ENCODE assay signal across 7 mouse cellular contexts in the genomic region with DNA sequence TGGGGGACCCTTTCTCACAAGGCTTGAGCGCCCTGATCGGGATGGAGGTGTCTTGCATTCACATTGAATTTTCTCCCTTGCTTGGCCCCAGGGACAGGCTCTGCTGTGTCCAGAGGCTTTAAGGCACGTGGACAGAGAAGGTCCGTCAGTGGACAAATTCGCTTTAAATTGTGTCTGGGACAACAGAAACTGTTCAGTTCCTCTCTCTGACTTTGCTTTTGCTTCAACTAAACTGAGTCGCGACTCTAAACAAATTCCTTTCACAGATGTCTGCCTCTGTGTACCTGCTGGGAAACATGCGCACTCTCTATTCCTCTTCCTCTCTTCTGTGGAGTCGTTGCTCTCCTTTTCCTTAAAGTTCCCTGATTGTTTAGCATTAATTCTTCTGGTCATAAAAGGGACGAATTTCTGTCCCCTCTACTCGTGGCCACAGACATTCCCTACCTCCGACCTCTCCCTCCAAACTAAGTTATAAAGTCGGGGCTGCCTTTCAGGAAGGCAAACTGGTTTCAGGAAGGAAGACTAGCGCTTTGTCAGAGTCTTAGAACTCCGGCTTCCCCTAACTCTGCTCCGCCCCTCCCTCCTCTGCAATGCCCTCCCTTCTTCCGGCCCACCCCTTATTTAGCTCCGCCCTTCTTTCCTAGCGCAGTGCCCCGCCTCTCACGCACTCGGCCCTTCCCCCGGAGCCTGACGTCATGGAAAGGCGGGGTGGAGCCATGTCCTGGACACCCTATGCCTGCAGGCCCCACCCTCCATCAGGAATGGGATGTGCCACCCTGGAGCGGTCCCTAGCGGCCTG. TPM values are rescaled to one million over a fixed set of nuclear protein-coding genes. Genes with fewer than 3 reads are reported as not detected.
DNase-seq lines count a peak whose midpoint lies in the region; ATAC-seq and TF ChIP-seq lines count a peak whose summit lies in the region.

No protein-coding gene starts in this region.

- H3K4me3 ChIP-seq in embryonic facial prominence, embryonic 13.5 days, result peak overlapping the region; percentile 45
- peak overlapping the region; percentile 33 for H3K4me3 ChIP-seq in limb, embryonic 14.5 days (replicated peaks; ENCODE audit: low read length)
- peak overlapping the region; percentile 37 for H3K4me3 ChIP-seq in midbrain, postnatal 0 days (ENCODE audit: low read depth, low read length)

- ATAC-seq in embryonic facial prominence, embryonic 13.5 days (ENCODE audit: insufficient number of reproducible peaks, insufficient read depth, low FRiP score, low TSS enrichment, low read depth), result peak; percentile 95
- peak; percentile 98 for ATAC-seq in limb, embryonic 14.5 days (ENCODE audit: low FRiP score, low read depth)
- peak; percentile 96 for ATAC-seq in midbrain, postnatal 0 days (ENCODE audit: low FRiP score)

- peak overlapping the region; percentile 80 for H3K4me2 ChIP-seq in embryonic facial prominence, embryonic 13.5 days
- peak overlapping the region; percentile 71 for H3K4me2 ChIP-seq in limb, embryonic 14.5 days (replicated peaks; ENCODE audit: low read depth, low read length, severe bottlenecking)
- H3K4me2 ChIP-seq in midbrain, postnatal 0 days (ENCODE audit: low read depth, low read length, poor library complexity, severe bottlenecking), result peak overlapping the region; percentile 57

- no peaks in the 10 kb centered on the region for H3K9me3 ChIP-seq in embryonic facial prominence, embryonic 13.5 days
- no peaks in the 10 kb centered on the region for H3K9me3 ChIP-seq in limb, embryonic 14.5 days (ENCODE audit: control insufficient read depth, low read length)
- no peaks in the 10 kb centered on the region for H3K9me3 ChIP-seq in midbrain, postnatal 0 days (ENCODE audit: low read length)

- H3K27ac ChIP-seq in embryonic facial prominence, embryonic 13.5 days, result peak overlapping the region; percentile 94
- H3K27ac ChIP-seq in limb, embryonic 14.5 days (replicated peaks; ENCODE audit: low read depth, low read length), result peak overlapping the region; percentile 90
- peak overlapping the region; percentile 67 for H3K27ac ChIP-seq in midbrain, postnatal 0 days (ENCODE audit: low read depth, low read length)

- TF ChIP-seq CTCF in midbrain, postnatal 0 days (IDR thresholded peaks at IDR 0.05), result peak; percentile 78

- TF ChIP-seq POLR2A in limb, embryonic 14.5 days (IDR thresholded peaks at IDR 0.05; ENCODE audit: borderline replicate concordance, extremely low read depth, insufficient read depth, insufficient read length), result peak; percentile 49; the same call in 1 of the 2 replicates

- H3K9ac ChIP-seq in embryonic facial prominence, embryonic 13.5 days, result peak overlapping the region; percentile 76
- H3K9ac ChIP-seq in limb, embryonic 14.5 days (ENCODE audit: low read depth, low read length, severe bottlenecking), result peak overlapping the region; percentile 36
- no peak overlapping the region; the same call in 1 of the 2 replicates for H3K9ac ChIP-seq in midbrain, postnatal 0 days (replicated peaks; ENCODE audit: low read length, poor library complexity, severe bottlenecking)

- peaks cover 41% of the 10 kb centered on the region for H3K4me1 ChIP-seq in embryonic facial prominence, embryonic 13.5 days
- peaks cover 20% of the 10 kb centered on the region for H3K4me1 ChIP-seq in limb, embryonic 14.5 days (ENCODE audit: control insufficient read depth, insufficient read depth, low read length)
- 0 out of 2 replicates have a peak, but pooled peaks cover 6% of the 10 kb centered on the region for H3K4me1 ChIP-seq in midbrain, postnatal 0 days (ENCODE audit: insufficient read depth, low read length)

- 1% methylated on average over 27 of the region's 27 CpGs for WGBS in embryonic facial prominence, embryonic 13.5 days
- 2% methylated on average over 27 of the region's 27 CpGs for WGBS in limb, embryonic 14.5 days
- 2% methylated on average over 27 of the region's 27 CpGs for WGBS in midbrain, postnatal 0 days

- peak; percentile 99 to 100 for DNase-seq in adrenal gland, postnatal 36 days
- DNase-seq in heart, adult 8-10 months (ENCODE audit: low spot score), result peak; percentile 99
- DNase-seq in kidney, adult 9 months, result peak; percentile 99
- peak; percentile 97 for DNase-seq in limb, embryonic 14.5 days (ENCODE audit: low spot score)
- DNase-seq in midbrain, postnatal 0 days (ENCODE audit: low spot score), result peak; percentile 97
- DNase-seq in spleen, postnatal 14 days (ENCODE audit: low spot score in 2 of 2), result peak; percentile 95 to 96

- H3K36me3 ChIP-seq in embryonic facial prominence, embryonic 13.5 days, result peaks cover 10% of the 10 kb centered on the region; the same call in 1 of the 2 replicates
- H3K36me3 ChIP-seq in limb, embryonic 14.5 days (ENCODE audit: control insufficient read depth, insufficient read depth, low read length), result peaks cover 2% of the 10 kb centered on the region; the same call in 1 of the 2 replicates
- no peaks in the 10 kb centered on the region for H3K36me3 ChIP-seq in midbrain, postnatal 0 days (ENCODE audit: insufficient read depth, low read length)

- no peaks in the 10 kb centered on the region for H3K27me3 ChIP-seq in embryonic facial prominence, embryonic 13.5 days
- H3K27me3 ChIP-seq in limb, embryonic 14.5 days (ENCODE audit: control insufficient read depth, insufficient read depth, low read length), result no peaks in the 10 kb centered on the region
- H3K27me3 ChIP-seq in midbrain, postnatal 0 days (ENCODE audit: insufficient read depth, low read length), result no peaks in the 10 kb centered on the region

RNA-seq across cellular contexts. Expression of a gene that starts 56.9 kb away (rescaled TPM):
- total RNA-seq in adrenal gland, postnatal 36 days (2021), result 10 to 100 TPM; 58.5 to 71.5 TPM
- polyA plus RNA-seq in embryonic facial prominence, embryonic 13.5 days (2015; fragmentation: Nextera tagmentation; extraction: Ambion mirVana), result 11.2 and 12.2 TPM in 2 replicates
- 10 to 100 TPM; 40.9 to 59.4 (median 57.3) TPM for total RNA-seq in heart, adult 8-10 months (2022)
- polyA plus RNA-seq in limb, embryonic 14.5 days (2012; rRNA removed), result 16.2 and 17.4 TPM in 2 replicates
- polyA plus RNA-seq in limb, embryonic 14.5 days (2014; fragmentation: Nextera tagmentation; extraction: Ambion mirVana), result 8.4 and 10.1 TPM in 2 replicates
- 12.2 and 13.9 TPM in 2 replicates for total RNA-seq in midbrain, postnatal 0 days (2014; rRNA removed)
- polyA plus RNA-seq in midbrain, postnatal 0 days (2015; fragmentation: Nextera tagmentation; extraction: Ambion mirVana), result 2.0 and 2.2 TPM in 2 replicates

Comparison
In these comparisons a context has a peak if more than half of its experiments do, and no peak if none do; other contexts are left out.
1. Peak in every context shown above with its lines: DNase-seq, ATAC-seq, H3K4me3 ChIP-seq and H3K27ac ChIP-seq.